8 mouse cellular contexts compared by ENCODE assay signal in the genomic region with DNA sequence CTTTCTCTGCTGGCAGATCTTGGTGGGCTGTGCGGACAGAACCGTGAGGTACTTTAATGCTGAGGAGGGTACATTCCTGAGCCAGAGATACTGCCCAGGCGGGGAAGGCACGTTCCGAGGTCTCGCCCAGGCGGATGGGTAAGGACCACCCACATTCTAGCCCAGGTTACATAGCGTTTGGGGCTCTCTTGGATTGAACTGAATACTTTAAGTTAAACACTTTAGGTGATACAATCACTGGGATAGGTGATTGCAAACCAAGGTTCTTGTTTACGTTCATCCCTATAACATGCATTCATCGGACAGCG. TPM values are rescaled to one million over a fixed set of nuclear protein-coding genes. Genes with fewer than 3 reads are reported as not detected.
DNase-seq lines count a peak whose midpoint lies in the region; ATAC-seq and TF ChIP-seq lines count a peak whose summit lies in the region.

No protein-coding gene starts in this region.

- H3K27me3 ChIP-seq in hindbrain, postnatal 0 days (ENCODE audit: insufficient read depth, low read length), result no peaks in the 10 kb centered on the region

- peak overlapping the region; percentile 77 for H3K4me3 ChIP-seq in layer of hippocampus, adult 2 months
- H3K4me3 ChIP-seq in hindbrain, postnatal 0 days (ENCODE audit: low read length), result peak overlapping the region; percentile 91

- peak overlapping the region; percentile 98 for H3K4me2 ChIP-seq in hindbrain, postnatal 0 days (ENCODE audit: low read depth, low read length)

- H3K27ac ChIP-seq in layer of hippocampus, adult 2 months, result peak overlapping the region; percentile 90
- peak overlapping the region; percentile 71; the same call in 1 of the 2 replicates for H3K27ac ChIP-seq in hindbrain, postnatal 0 days

- peak overlapping the region; percentile 70 for H3K9ac ChIP-seq in hindbrain, postnatal 0 days (replicated peaks; ENCODE audit: low read length)

- peaks cover 22% of the 10 kb centered on the region for H3K36me3 ChIP-seq in hindbrain, postnatal 0 days (ENCODE audit: insufficient read depth, low read length)

- WGBS in hindbrain, postnatal 0 days, result 5% methylated on average over 11 of the region's 11 CpGs

- no peak for TF ChIP-seq CTCF in layer of hippocampus, adult 2 months (conservative IDR thresholded peaks at IDR 0.05)
- no peak for TF ChIP-seq CTCF in hindbrain, postnatal 0 days (IDR thresholded peaks at IDR 0.05; ENCODE audit: low read depth)

- no peak for DNase-seq in layer of hippocampus, adult 2 months (ENCODE audit: low spot score in 2 of 2)
- no peak for DNase-seq in layer of hippocampus, postnatal 36 days
- peak; percentile 46 for DNase-seq in embryo, embryonic 10.5 days (ENCODE audit: low spot score)
- DNase-seq in hindbrain, postnatal 0 days (ENCODE audit: low spot score), result no peak
- DNase-seq in spleen, postnatal 14 days (ENCODE audit: low spot score in 2 of 2), result no peak
- no peak for DNase-seq in cerebellum, adult 18-20 months

- ATAC-seq in hindbrain, postnatal 0 days, result no peak; the same call in 1 of the 2 replicates
- ATAC-seq in monocyte, adult 5-6 weeks (replicated peaks; ENCODE audit: insufficient number of reproducible peaks, low FRiP score, low TSS enrichment, poor library complexity, severe bottlenecking), result 0 out of 2 replicates have a peak, but pooled peaks have one; percentile 7
- no peak for ATAC-seq in erythroid progenitor cell, adult 5-6 weeks (replicated peaks; ENCODE audit: low FRiP score, poor library complexity, severe bottlenecking)

- H3K4me1 ChIP-seq in hindbrain, postnatal 0 days (ENCODE audit: insufficient read depth, low read length), result peaks cover 3% of the 10 kb centered on the region; the same call in 1 of the 2 replicates

- H3K9me3 ChIP-seq in hindbrain, postnatal 0 days (ENCODE audit: low read length), result no peaks in the 10 kb centered on the region

RNA-seq across cellular contexts. Expression of a gene that starts 0.5 kb away (rescaled TPM):
- 10 to 100 TPM; 47.4 to 55.0 TPM for total RNA-seq in layer of hippocampus, adult 2 months (2021)
- 10 to 100 TPM; 51.0 to 52.3 TPM for total RNA-seq in layer of hippocampus, postnatal 36 days (2021)
- total RNA-seq in hindbrain, postnatal 0 days (2014; rRNA removed), result 46.7 and 49.7 TPM in 2 replicates
- polyA plus RNA-seq in hindbrain, postnatal 0 days (2015; fragmentation: Nextera tagmentation; extraction: Ambion mirVana), result 78.7 and 79.2 TPM in 2 replicates
- 32.5 to 68.4 TPM (median 56.6 TPM) in 3 replicates for total RNA-seq in monocyte, adult 5-6 weeks (2017)
- 22.0 and 28.9 TPM in 2 replicates for total RNA-seq in erythroid progenitor cell, adult 5-6 weeks (2015; ENCODE audit: low replicate concordance)
- 10.7 and 15.0 TPM in 2 replicates for total RNA-seq in erythroid progenitor cell, adult 5-6 weeks (2017; ENCODE audit: low replicate concordance)

RNA-seq across cellular contexts. Expression of a gene that starts 4.4 kb away (rescaled TPM):
- total RNA-seq in layer of hippocampus, adult 2 months (2021), result 1 to 10 TPM; 1.5 to 3.4 TPM
- total RNA-seq in layer of hippocampus, postnatal 36 days (2021), result 1 to 10 TPM; 1.3 to 1.4 TPM
- not detected in 2 replicates for total RNA-seq in hindbrain, postnatal 0 days (2014; rRNA removed)
- 0.66 and 0.85 TPM in 2 replicates for polyA plus RNA-seq in hindbrain, postnatal 0 days (2015; fragmentation: Nextera tagmentation; extraction: Ambion mirVana)
- 1.9 to 2.8 TPM in 2 of 3 replicates, not detected in the other for total RNA-seq in monocyte, adult 5-6 weeks (2017)
- total RNA-seq in erythroid progenitor cell, adult 5-6 weeks (2015; ENCODE audit: low replicate concordance), result not detected in 2 replicates
- total RNA-seq in erythroid progenitor cell, adult 5-6 weeks (2017; ENCODE audit: low replicate concordance), result not detected in 2 replicates

RNA-seq across cellular contexts. Expression of a gene that starts 5.1 kb away (rescaled TPM):
- 10 to 100 TPM; 69.5 to 78.4 TPM for total RNA-seq in layer of hippocampus, adult 2 months (2021)
- total RNA-seq in layer of hippocampus, postnatal 36 days (2021), result 10 to 100 TPM; 67.4 to 76.3 TPM
- total RNA-seq in hindbrain, postnatal 0 days (2014; rRNA removed), result 84.4 and 110 TPM in 2 replicates
- polyA plus RNA-seq in hindbrain, postnatal 0 days (2015; fragmentation: Nextera tagmentation; extraction: Ambion mirVana), result 95.3 and 104 TPM in 2 replicates
- total RNA-seq in monocyte, adult 5-6 weeks (2017), result 105 to 173 TPM (median 138 TPM) in 3 replicates
- 67.0 and 97.7 TPM in 2 replicates for total RNA-seq in erythroid progenitor cell, adult 5-6 weeks (2015; ENCODE audit: low replicate concordance)
- total RNA-seq in erythroid progenitor cell, adult 5-6 weeks (2017; ENCODE audit: low replicate concordance), result 119 and 128 TPM in 2 replicates

RNA-seq across cellular contexts. Expression of a gene that starts 12.9 kb away (rescaled TPM):
- 100 to 1,000 TPM; 149 to 151 TPM for total RNA-seq in layer of hippocampus, adult 2 months (2021)
- 100 to 1,000 TPM; 146 to 149 TPM for total RNA-seq in layer of hippocampus, postnatal 36 days (2021)
- total RNA-seq in hindbrain, postnatal 0 days (2014; rRNA removed), result 154 and 155 TPM in 2 replicates
- 235 and 250 TPM in 2 replicates for polyA plus RNA-seq in hindbrain, postnatal 0 days (2015; fragmentation: Nextera tagmentation; extraction: Ambion mirVana)
- 61.4 to 198 TPM (median 77.3 TPM) in 3 replicates for total RNA-seq in monocyte, adult 5-6 weeks (2017)
- 198 and 206 TPM in 2 replicates for total RNA-seq in erythroid progenitor cell, adult 5-6 weeks (2015; ENCODE audit: low replicate concordance)
- 242 and 266 TPM in 2 replicates for total RNA-seq in erythroid progenitor cell, adult 5-6 weeks (2017; ENCODE audit: low replicate concordance)

RNA-seq across cellular contexts. Expression of a gene that starts 20.8 kb away (rescaled TPM):
- 100 to 1,000 TPM; 102 to 106 TPM for total RNA-seq in layer of hippocampus, adult 2 months (2021)
- 100 to 1,000 TPM in 1 of 2 experiments, 10 to 100 TPM in 1; 99.8 to 119 TPM for total RNA-seq in layer of hippocampus, postnatal 36 days (2021)
- total RNA-seq in hindbrain, postnatal 0 days (2014; rRNA removed), result 47.7 and 51.3 TPM in 2 replicates
- 88.3 and 89.5 TPM in 2 replicates for polyA plus RNA-seq in hindbrain, postnatal 0 days (2015; fragmentation: Nextera tagmentation; extraction: Ambion mirVana)
- 85.6 to 138 TPM (median 127 TPM) in 3 replicates for total RNA-seq in monocyte, adult 5-6 weeks (2017)
- total RNA-seq in erythroid progenitor cell, adult 5-6 weeks (2015; ENCODE audit: low replicate concordance), result 462 and 487 TPM in 2 replicates
- total RNA-seq in erythroid progenitor cell, adult 5-6 weeks (2017; ENCODE audit: low replicate concordance), result 79.9 and 80.3 TPM in 2 replicates
